Mouse (Mus musculus) fibroblast of lung, adult 2 months (primary cell): ENCODE measurements around the gene Fbxl12.

Experiments used
- DNase-seq: peaks from one replicate; pipeline ENCODE4 v3.0.0-alpha.2; 2011; ENCODE audit warnings: low read depth

Gene Fbxl12

DNA sequence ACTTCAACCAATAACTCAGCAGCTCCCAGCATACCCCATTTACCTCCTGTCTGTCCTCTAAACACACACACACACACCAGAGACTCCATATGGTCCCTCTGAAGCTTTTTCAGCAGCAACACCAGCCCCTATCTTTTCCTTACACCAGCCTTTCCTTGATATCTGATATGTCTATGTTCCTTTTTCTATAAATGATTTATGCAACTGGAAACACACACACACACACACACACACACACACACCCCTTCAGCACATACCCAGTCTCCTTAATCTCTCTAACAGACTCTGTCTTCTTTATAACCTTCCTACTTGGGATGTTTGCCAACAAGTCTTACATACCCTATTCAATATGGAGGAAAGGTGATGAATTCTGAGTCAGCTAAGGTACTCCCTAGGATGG lies 73.5 kb downstream of the Fbxl12 start:
- no peak for DNase-seq
